Mouse (Mus musculus): Measurements from ENCODE around the gene Prmt9.

The Prmt9 gene

GRCm38 (mm10) chr8:77549121-77549706 lies at the start of gene Prmt9:
TSS of gene Prmt9 (plus strand) at chr8:77549397.
- peak; percentile 90 for DNase-seq (ENCODE audit: extremely low spot score)

GRCm38 (mm10) chr8:77500264-77500663 lies 48.9 kb upstream of the Prmt9 start:
- no peak for DNase-seq (ENCODE audit: extremely low spot score)

- no peak for DNase-seq (ENCODE audit: extremely low spot score)
Measured at GRCm38 (mm10) chr8:77501131-77501530, 48.1 kb upstream of the Prmt9 start.

- no peak for DNase-seq (ENCODE audit: extremely low spot score)
Measured at GRCm38 (mm10) chr8:77502547-77502946, 46.6 kb upstream of the Prmt9 start.

GRCm38 (mm10) chr8:77506539-77506938 lies 42.7 kb upstream of the Prmt9 start:
- no peak for DNase-seq (ENCODE audit: extremely low spot score)

GRCm38 (mm10) chr8:77507510-77508035 lies 41.6 kb upstream of the Prmt9 start:
- no peak for DNase-seq (ENCODE audit: extremely low spot score)

GRCm38 (mm10) chr8:77509044-77509443 lies 40.2 kb upstream of the Prmt9 start:
- DNase-seq (ENCODE audit: extremely low spot score) = no peak

GRCm38 (mm10) chr8:77510426-77510825 lies 38.8 kb upstream of the Prmt9 start:
- no peak for DNase-seq (ENCODE audit: extremely low spot score)

- DNase-seq (ENCODE audit: extremely low spot score) = no peak
Measured at GRCm38 (mm10) chr8:77511750-77512493, 37.3 kb upstream of the Prmt9 start.

GRCm38 (mm10) chr8:77515201-77515600 lies 34.0 kb upstream of the Prmt9 start:
- no peak for DNase-seq (ENCODE audit: extremely low spot score)

- DNase-seq (ENCODE audit: extremely low spot score) = no peak
Measured at GRCm38 (mm10) chr8:77515786-77516185, 33.4 kb upstream of the Prmt9 start.

- peak; percentile 57 for DNase-seq (ENCODE audit: extremely low spot score)
Measured at GRCm38 (mm10) chr8:77516845-77517244, 32.4 kb upstream of the Prmt9 start.

GRCm38 (mm10) chr8:77517301-77518200 lies 31.6 kb upstream of the Prmt9 start, which contains the start of gene Arhgap10:
TSS of gene Arhgap10 (minus strand) at chr8:77517953.
- peak; percentile 92 for DNase-seq (ENCODE audit: extremely low spot score)

- no peak for DNase-seq (ENCODE audit: extremely low spot score)
Measured at GRCm38 (mm10) chr8:77518201-77519115, 30.7 kb upstream of the Prmt9 start.

GRCm38 (mm10) chr8:77520601-77521000 lies 28.6 kb upstream of the Prmt9 start:
- no peak for DNase-seq (ENCODE audit: extremely low spot score)

- DNase-seq (ENCODE audit: extremely low spot score) = no peak
Measured at GRCm38 (mm10) chr8:77521028-77521785, 28.0 kb upstream of the Prmt9 start.

GRCm38 (mm10) chr8:77522984-77523383 lies 26.2 kb upstream of the Prmt9 start:
- no peak for DNase-seq (ENCODE audit: extremely low spot score)

- no peak for DNase-seq (ENCODE audit: extremely low spot score)
Measured at GRCm38 (mm10) chr8:77524018-77524615, 25.1 kb upstream of the Prmt9 start.

GRCm38 (mm10) chr8:77524906-77525305 lies 24.3 kb upstream of the Prmt9 start:
- DNase-seq (ENCODE audit: extremely low spot score) = no peak

GRCm38 (mm10) chr8:77526130-77526529 lies 23.1 kb upstream of the Prmt9 start:
- DNase-seq (ENCODE audit: extremely low spot score) = no peak
